Mouse (Mus musculus): Measurements from ENCODE around the gene Ahctf1.
"Not testable (repeated sequence)": the region's sequence is repeated elsewhere in the genome, so short reads cannot be mapped to it uniquely, and the experiment has no call there.

The Ahctf1 gene

GRCm38 (mm10) chr1:179803513-179804139 lies at the start of gene Ahctf1:
Ahctf1 (minus strand) TSS chr1:179803680.
- DNase-seq (ENCODE audit: low read depth, low spot score), result peak; percentile 86

- peak; percentile 49 for DNase-seq (ENCODE audit: low read depth, low spot score)
These were observed 44.4 kb upstream of the Ahctf1 start for GRCm38 (mm10) chr1:179847759-179848389.

GRCm38 (mm10) chr1:179847173-179847572 lies 43.7 kb upstream of the Ahctf1 start:
- no peak for DNase-seq (ENCODE audit: low read depth, low spot score)

DNA sequence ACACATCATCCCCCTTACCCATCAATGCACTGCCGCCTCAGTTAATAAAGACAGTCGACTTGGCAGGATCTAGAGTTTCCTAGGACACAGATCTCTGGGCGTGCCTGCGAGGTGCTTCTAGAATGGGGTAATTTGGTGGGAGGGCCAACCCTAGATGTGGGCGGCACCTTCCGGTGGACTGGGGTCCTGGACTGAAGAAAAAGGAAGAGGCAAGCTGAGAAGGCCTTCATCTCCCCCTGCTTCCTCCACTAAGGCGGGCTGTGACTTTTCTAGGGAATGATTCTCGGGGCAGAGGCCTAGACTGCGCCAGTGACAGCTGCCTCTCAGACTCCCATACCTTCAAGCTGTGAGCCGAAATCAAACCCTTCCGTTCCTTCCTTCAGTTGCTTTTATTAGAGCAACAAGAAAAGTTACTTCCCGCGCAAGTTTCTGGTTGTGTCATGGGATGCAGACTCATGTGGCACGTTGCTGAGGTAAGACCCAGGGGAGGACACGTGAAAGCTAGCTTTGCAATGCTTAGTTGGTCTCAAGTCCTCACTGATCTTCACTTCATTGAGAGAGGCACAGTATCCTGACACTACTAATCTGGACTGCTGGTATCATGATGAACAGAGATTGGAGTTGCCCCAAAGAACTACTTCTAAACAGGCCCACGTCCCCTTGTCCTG lies 42.5 kb upstream of the Ahctf1 start:
- no peak for DNase-seq (ENCODE audit: low read depth, low spot score)

- peak; percentile 67 for DNase-seq (ENCODE audit: low read depth, low spot score)
These were observed 41.4 kb upstream of the Ahctf1 start for GRCm38 (mm10) chr1:179844894-179845293.

DNA sequence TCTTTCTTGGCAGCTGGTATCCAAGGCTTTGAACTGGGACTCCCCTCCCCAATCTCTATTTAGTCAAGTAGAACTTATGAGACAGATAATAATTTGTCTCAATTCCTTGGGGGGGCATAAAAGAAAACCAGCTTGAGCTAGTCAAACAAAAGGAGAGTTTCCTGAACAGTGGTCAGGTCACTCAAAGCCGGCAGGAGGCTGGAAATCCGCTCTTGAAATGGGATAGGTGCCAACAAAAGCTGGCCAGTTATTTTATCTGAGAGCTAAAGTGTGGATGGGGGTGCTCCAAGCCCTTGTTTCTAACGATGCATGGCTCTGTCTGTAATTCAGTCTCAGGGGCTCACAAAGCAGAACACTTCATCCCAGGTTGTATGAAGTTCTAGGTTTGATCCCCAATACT lies 40.5 kb upstream of the Ahctf1 start:
- no peak for DNase-seq (ENCODE audit: low read depth, low spot score)

GRCm38 (mm10) chr1:179842568-179842967 lies 39.1 kb upstream of the Ahctf1 start:
- DNase-seq (ENCODE audit: low read depth, low spot score), result no peak

DNA sequence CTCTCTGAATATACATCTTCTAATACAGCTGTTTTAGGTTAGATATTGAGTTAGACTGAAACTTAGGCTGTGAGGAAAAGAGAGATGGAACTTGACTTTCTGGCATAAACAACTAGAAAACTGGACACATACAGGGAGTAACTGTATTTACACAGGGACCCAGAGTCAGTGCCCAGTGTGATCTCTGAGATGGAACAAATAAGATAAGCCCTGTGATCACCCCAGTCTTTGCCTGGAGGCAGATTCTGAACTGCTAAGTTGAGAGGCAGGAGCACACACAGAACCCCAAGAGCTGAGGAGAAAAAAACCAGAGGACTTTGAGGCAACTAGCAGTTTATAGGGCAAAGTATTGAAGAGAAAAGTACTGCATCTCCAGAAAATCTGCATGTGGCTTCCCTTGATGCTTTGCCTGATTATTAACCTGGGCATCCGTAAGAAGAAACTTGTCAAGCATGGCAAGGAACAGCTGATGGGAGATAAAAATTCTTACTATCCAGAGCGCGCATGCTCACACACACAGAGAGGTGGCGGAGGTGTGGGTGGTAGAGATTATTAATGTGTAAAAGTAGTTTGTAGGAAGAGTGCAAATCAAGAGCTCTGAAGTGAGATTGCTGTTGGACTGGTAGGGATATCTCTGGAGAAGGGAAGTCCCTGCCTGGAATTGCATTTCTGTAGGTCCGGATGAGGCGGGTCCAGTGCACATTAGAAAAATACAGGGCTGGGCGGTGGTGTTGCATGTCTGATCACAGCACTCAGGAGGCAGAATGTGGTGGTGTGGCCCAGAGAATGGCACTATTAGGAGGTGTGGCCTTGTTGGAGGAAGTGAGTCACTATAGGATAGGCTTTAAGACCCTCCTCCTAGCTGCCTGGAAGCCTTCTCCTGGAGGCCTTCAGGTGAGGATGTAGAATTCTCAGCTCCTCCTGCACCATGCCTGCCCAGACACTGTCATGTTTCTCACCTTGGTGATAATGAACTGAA lies 33.2 kb upstream of the Ahctf1 start:
- no peak for DNase-seq (ENCODE audit: low read depth, low spot score)

DNA sequence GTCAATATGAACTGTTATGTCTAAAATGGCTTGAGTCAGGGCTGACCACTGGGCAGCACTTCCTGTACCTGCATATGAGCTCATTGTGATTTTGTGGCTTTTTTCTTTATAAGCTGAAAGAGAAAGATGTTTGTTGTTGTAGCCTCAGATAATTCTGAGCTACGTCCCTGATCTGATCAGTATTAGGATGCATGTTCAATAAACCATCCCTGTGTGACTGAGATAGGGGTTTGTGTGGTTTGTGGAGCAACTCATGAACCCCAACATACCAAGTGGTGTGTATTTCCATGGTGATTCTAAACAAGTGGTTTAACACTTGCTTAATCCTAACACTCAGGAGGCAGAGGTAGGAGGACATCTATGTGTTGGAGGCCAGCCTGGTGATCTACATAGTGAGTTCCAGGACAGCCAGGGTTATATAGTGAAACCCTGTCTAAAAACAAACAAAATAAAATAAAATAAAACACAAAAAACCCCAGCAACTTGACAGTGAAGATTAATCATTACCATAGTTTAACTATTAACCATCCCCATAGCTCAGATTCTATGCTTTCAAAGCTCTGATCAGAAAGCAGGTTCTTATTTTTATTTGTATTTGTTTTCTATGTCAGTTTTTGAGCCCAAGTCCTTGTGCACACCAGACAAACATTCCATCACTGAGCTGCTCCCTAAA lies 32.4 kb upstream of the Ahctf1 start:
- no peak for DNase-seq (ENCODE audit: low read depth, low spot score)

- no peak for DNase-seq (ENCODE audit: low read depth, low spot score)
These were observed 30.1 kb upstream of the Ahctf1 start for GRCm38 (mm10) chr1:179833596-179833995.

DNA sequence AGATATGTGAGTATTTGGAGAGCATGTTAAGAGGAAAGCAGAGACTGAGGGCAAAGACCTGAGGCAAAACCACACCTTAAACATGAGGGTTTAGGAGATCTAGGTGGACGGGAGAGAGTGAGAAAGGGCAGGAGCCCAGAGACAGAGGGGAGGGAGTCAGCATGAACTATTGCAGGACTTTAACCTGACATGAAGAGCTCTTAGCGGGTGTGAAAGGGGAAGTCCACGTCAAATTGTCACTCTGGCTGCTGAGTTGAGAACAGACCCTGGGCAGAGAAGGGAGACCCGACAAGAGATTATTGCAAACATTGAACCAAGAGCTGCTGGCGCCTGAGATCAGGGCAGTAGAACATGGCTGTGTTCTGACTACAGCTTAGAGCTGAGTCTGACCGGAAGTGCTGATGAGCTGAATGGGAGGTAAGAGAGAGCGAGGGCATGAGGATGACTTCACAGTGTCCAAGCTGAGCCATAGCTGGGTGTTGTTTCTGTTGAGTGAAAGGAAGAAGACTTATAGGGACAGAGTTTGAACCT lies 29.3 kb upstream of the Ahctf1 start:
- DNase-seq (ENCODE audit: low read depth, low spot score), result no peak

- DNase-seq (ENCODE audit: low read depth, low spot score), result no peak
These were observed 25.4 kb upstream of the Ahctf1 start for GRCm38 (mm10) chr1:179828900-179829299.

DNA sequence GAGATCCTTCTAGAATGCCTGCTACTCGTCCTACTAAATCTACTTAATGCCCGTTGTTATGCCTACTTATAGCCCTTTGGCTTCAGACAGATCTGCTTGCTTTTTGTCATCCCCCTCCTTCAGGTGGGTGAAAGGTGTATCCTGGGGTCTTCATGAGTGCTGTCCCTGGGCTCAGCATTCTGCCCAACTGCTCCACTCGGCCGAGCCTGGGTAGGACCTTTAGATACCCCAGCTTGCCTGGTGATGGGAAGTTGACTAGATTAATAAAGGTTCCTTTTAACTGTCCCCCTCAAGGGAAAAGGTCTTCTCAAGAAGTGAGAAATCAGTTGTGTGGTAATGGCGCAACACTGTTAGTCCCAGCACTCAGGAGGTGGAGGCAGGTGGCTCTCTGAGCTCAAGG lies 24.6 kb upstream of the Ahctf1 start:
- no peak for DNase-seq (ENCODE audit: low read depth, low spot score)

- no peak for DNase-seq (ENCODE audit: low read depth, low spot score)
These were observed 21.1 kb upstream of the Ahctf1 start for GRCm38 (mm10) chr1:179824549-179824948.

DNA sequence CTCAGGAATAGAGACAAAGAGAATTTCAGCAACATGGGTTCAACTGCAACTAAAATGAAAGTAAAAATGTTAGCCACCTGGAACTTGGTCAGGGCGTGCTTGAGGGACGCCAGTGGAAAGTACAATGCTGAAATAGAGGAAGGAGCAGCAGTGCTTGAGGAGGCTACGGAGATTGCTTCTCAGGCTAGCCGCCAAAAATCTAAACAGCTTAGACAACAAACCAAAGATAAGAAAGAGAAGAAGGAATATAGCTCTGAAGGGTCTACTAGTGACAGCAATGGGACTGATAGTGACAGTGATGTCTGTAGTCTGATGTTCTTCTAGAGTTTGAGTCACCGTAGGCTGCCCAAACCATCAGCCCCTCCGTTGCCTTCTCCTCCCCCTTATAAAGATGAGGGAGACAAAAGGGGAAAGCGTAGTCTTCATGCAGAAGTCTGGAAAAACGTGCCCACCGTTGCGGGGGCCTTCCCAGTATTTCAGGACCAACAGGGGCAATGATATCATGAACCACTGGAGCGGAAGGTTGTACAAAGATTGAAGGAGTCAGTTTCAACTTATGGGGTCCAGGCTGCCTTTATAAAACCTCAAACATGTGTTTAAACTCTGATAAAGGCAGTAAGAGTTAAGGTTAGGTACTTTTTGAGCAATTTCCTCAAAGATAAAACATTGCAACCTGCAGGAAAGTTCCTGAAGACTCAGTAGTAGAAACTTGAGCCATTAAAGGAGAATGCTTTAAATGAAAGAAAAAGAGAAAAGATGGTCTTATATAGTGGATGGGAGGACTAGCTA lies 15.2 kb upstream of the Ahctf1 start:
- not testable (repeated sequence) for DNase-seq (ENCODE audit: low read depth, low spot score)

- no peak for DNase-seq (ENCODE audit: low read depth, low spot score)
These were observed 11.1 kb upstream of the Ahctf1 start for GRCm38 (mm10) chr1:179814616-179815015.

DNA sequence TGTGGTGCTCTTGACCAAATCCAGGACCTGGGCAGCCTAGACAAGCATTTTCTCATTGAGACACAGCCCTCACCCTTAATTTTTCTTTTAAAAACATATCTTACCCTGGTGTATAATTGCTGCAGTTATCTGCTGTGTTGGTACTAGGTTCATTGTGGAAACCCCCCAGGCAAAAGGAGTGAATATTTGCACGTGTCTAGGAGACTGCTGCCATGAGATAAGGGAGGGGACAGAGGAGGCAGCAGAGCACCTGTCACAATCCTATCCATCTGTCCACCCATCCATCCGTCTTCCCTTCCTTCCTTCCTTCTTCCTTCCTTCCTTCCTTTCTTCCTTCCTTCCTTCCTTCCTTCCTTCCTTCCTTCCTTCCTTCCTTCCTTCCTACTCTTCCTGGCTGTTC lies 9.9 kb upstream of the Ahctf1 start:
- no peak for DNase-seq (ENCODE audit: low read depth, low spot score)

- DNase-seq (ENCODE audit: low read depth, low spot score), result no peak
These were observed 4.8 kb upstream of the Ahctf1 start for GRCm38 (mm10) chr1:179808300-179808699.

DNA sequence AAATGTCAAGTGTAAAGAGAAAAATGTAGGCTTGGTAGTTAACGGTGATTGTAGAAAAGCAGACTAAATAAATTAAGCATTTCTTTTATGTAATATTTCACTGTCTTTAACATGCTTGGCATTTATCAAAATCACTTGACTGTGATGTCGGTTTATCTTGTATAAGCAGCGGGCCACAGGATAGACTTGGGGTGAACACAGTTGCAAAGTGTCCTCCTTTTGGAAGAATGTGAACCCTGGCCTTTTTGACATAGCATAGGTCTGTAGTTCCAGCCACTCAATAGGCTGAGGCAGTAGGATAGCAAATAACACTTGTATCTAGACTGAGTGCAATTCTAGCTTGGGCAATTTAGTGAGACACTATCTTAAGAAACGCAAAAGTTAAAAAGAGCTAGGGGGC lies 4.0 kb upstream of the Ahctf1 start:
- DNase-seq (ENCODE audit: low read depth, low spot score), result no peak

GRCm38 (mm10) chr1:179805751-179806150 lies 2.3 kb upstream of the Ahctf1 start:
- DNase-seq (ENCODE audit: low read depth, low spot score), result no peak
